Mouse (Mus musculus) liver, adult (tissue): ENCODE data around the gene Abcc9.

Experiments used
- GATA4 ChIP-seq: IDR thresholded peaks from 2 replicates; pipeline ENCODE4 v1.6.1; 2014; ENCODE audit warnings: mild to moderate bottlenecking, low read length; ENCODE audit not compliant: insufficient replicate concordance

Abcc9 gene

DNA sequence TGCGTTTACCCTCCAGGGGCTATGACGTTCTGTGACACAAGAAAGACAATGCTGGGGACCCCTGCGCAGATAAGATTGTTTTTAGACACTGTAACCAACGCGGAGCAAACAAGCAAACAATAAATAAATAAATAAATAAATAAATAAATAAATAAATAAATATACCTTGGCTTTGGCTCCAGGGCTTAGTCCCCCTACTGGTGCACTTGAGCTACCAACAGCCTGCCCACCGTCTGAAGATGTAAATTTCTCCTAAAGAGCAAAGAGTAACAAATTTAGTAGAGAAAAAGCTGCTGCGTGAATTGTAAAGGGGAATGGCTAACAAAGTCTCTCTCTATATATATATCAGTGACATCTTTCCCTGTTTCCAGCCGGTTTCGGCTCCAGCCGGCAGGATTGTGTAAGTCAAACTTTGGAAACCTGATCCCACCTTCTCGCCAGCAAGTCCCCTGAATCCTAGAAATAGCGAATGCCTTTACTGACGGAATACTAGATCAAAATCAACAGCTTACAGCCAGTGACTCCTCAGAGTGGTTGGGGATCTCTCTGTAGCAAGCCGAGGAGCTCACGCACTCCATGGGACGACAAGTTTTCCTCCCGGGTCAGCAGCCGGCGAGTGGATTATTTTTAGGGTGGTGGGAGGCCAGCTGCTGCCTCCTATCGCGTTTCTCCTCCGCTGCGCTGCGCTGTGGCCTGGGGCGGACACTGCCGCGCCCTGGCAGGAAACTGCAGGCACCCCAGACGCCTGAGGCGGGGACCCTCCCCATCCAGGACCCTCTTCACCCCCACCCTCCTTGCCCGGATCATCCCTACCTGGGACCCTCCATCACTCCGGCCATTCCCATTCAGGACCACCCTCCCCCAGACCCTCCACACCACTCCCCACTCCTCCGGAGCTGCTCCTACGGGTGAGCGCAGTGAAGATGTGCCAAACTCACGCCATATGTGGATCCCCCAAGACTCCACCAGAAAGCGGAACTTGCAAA is at the start of gene Abcc9:
TSS of gene Abcc9 (minus strand) at position 664 of the 986 bp plus-strand sequence.
- TF ChIP-seq GATA4: no peak

DNA sequence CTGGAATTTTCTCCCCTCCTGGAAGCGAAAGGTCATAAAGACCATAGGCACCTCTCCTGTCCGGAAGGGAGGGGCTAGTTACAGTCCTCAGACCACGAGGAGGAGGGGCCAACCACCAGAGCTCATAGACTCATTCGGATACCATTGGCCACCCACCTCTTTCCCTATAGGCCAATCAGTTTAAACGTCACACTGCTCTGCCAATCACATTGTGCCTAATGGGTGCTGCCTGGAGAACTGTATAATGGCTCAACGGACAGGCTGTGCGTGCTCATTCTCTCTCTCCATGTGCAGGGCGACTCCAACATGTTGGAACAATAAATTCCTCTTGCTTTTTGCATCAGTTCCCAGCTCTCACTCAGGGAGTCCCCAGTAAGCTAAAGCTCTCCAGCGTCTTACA is 49.2 kb upstream of the Abcc9 start:
- TF ChIP-seq GATA4: no peak

DNA sequence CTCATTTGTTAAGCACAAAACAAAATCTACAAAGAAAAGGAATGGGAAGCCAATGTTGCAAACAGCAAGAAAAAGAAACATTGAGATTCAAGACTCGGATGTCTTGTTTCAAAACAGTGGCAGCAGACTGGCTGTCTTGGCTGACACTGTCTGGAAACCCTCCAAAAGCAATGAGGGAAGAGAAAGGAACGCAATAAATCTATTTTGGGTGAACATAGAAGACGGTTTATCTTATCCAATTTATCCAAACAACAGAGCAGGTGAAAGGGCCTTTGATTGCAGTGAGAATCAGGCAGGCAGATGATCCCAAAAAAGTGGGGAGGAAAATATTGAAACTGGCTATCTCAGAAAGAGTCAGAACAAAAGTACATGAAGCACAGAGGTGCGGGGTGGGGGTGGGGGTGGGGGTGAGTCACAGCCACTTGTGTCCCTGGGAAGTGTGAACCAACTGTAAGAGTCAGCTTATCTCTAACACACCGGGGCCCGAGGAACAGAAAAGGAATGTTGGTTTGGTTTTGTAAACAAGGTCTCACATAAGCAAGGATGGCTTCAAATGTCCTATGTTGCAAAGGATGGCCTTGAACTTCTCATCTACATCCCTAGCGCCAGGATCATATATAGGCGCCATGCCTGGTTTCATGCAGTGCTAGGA is 46.1 kb upstream of the Abcc9 start:
- 0 out of 2 replicates have a peak, but pooled peaks have one; percentile 13 for TF ChIP-seq GATA4

DNA sequence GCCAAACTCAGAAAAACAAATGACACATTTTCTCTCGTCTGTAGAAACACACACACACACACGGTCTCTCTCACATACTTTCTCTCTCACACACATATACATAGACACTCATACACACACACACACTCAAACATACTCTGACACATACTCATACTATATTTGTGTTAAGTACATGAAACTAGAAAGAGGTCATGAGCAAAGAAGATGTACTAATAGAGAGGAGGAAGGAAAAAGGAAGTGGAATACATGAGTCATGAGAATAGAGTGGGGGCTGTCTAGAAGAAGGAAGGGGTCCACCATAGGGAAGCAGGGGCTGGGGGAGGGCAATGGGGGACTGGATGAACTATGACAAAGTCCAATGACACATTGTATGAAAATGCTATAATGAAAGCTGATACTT is 45.0 kb upstream of the Abcc9 start:
- TF ChIP-seq GATA4: no peak

DNA sequence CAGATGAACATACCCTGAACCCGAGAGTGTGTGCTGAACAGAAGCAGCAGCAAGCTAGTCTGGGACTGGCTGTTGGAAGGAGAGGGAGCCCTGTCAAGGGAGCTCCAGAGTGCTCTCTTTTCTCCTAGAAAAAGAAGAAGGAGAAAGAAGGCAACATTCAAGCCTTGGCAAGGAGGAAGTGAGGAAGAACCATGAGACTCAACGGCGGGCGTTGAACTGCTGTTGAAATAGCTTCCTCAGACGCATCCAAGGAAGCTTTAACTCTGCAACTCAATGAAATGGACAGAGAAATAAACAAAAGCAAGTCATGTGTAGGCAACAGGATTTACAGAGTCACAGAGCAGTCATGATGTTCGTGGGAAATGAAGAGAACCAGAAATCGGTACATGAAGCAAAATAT is 44.6 kb upstream of the Abcc9 start:
- TF ChIP-seq GATA4: no peak

DNA sequence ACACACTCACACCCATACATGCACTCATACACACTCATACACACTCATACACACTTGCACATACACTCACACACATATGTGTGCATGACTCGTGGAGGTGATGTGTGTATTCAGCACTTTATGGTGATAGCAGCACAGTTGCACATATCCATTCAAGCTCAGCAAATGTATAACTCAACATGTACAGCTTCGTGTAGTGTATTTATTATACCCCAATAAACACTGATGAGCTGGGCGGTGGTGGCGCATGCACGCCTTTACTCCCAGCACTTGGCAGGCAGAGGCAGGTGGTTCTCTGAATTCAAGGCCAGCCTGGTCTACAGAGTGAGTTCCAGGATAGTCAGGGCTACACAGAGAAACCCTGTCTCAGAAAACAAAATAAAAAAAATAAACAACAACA is 43.4 kb upstream of the Abcc9 start:
- no peak for TF ChIP-seq GATA4

DNA sequence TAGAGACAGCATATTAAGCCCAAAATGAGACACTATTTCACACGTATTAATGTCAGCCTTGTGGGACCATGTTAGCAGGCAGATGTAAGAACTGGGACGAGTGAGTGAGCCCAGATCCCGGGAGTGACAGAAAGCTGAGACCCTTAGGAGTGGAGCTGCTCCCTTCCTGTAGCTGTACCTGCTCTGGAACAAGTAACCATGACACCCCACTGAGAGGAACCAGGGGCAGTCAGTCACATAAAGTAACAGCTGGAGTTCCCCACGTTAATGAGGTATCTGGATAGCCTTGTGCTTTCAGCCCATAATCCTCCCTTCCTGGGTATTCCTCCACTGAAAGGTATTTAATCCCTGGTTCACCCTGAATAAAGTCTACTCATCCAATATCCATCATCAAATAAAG is 41.1 kb upstream of the Abcc9 start:
- TF ChIP-seq GATA4: no peak

DNA sequence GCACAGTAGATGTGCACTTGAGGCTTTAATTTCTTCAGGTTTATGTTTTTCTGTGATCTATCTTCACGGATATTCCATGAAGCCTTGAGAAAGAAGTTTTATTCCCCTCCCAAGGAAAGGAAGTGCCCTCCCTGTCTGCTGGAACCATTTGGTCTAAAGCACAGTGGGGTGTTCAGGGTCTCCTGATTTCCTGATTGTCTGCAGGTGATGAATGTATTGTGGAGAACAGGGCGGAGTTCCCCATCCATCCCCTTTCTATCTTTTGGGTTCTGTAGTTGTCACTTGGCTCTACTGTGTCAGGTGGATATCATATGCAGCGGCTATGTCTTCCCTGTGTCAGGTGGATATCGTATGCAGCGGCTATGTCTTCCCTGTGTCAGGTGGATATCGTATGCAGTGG is 39.6 kb upstream of the Abcc9 start:
- TF ChIP-seq GATA4: no peak

DNA sequence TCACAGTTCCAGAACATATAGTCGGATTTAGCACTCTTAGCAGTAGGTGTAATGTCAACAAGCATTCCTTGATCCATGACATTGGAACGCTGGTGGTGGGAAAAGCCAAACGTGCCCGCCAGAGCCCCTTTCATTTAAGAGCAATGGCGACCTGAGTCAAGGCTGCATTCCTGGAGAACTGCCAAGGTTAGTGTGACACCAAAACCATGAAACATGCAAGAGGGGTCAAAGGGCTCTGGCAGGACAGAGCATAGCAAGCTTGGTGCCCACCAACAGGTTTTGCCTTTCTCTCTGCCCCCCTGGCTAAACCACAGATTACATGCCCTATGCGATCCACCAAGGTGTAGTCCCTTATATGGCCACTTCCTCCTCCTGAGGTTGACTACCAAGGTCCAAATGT is 36.5 kb upstream of the Abcc9 start:
- TF ChIP-seq GATA4: no peak

DNA sequence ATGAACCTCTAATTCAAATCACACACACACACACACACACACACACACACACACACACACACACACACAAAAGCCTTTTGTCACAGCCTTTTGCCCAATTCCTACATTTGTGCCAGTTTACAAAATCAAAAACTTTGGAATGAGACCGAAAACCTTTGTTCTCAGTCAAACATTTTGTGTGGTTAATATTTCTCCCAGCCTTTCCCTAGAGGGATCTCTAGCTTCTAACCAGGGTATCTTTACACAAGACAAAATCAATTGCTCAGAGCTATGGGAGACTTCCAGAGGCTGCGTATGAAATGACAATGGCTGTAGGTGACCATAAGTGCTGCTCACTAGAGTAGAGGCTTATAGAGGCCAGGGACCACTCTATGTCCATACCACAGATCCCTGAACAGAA is 36.1 kb upstream of the Abcc9 start:
- no peak for TF ChIP-seq GATA4

DNA sequence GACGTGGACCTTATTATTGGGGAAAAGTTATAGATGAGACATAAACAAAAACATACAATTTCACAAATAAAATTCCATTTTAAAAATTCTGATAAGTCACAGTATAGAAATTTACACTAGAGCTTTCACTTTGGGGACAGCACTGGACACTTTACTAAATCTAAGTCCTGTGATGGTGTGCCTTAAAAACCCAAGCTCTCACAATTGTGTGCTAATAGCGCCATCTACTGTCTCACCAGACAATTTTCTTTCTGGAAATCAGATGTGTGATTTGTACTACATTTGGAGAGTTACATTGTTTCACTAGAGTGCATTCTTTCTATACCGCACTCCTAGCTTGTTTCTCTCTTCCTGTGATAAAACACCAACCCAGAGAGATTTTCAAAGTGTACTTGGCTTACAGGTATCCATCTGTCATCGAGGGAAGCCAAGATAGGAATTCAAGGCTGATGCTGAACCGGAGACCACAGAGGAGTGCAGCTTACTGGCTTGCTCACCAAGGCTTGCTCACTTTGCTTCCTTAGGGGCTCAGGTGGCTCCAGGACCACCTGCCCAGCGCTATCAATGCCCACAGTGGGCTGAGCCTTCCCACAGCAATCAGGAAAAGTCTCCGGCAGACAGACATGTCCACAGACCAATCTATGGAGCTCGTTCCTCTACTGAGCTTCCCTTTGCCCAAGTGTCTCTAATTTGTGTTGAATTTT is 33.3 kb upstream of the Abcc9 start:
- TF ChIP-seq GATA4: no peak

DNA sequence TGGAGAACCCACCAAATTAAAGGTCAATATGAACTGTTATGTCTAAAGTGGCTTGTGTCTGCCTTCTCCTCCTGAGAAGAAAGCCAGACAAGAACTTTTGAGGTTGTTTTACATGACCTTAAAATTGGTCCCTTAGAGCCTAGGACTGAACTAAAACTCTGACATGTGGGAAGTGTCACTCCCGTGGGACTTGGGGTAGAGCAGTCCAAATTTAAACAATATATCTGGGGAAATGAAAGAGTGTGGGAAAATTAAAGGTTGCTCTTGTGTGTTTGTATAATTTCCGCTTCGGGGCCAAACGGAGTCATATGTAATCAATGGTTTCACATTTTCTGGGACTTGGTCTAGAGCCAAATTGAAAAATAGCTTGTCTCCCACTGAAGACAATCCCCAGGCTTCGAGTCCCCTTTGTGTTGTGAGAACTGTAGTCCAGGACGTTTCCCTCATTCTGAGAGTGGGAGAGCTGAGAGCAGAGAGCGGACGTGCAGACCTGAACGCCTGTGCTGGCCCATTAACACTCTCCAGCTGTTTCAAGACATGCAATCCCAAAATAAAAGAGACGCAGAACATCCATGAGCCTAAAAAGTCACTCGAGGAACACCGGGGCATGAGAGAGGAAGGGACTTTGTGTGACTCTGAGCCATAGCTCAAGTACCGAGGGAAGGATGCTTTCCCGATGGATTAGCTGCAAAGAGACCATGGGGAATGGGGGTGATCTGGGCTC is 30.6 kb upstream of the Abcc9 start:
- no peak for TF ChIP-seq GATA4

DNA sequence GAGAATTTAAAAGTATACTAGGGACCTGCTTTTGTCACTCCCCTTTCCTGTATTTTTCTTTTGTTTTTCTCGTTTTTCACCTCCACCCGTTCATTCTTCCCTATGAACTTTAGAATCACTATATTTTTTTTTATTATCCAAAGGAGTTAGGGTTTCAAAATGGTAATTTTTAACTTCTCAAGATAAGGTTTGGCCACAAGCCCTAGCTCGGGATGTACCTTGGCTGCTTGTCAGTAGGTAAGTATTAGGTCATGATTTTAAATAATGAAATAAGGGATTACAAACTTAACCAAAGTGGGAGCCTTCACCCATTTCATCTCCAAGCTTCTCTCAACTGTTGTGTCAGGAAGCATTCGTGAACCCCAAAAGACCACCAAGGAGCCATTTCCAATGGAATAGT is 23.9 kb upstream of the Abcc9 start:
- peak; percentile 53; the same call in 1 of the 2 replicates for TF ChIP-seq GATA4

DNA sequence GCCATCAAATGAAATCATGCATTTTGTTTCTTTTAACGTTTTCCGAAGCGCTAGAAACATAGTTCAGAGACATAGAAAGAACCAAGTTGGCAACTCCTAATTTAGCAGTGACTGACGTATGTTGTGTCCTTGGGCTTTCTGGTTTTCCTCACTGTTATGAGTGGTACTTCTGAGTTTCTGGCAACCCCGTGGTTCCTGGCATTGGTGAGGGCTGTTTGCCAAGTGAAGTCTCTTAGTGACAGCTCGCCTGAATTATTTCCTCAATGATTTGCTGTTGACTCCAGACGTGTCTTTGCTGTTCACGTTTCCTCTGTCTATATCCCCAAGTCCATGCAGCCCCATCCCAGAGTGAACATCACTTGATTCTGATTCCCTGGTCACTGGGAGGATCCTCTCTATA is 19.6 kb upstream of the Abcc9 start:
- no peak for TF ChIP-seq GATA4

DNA sequence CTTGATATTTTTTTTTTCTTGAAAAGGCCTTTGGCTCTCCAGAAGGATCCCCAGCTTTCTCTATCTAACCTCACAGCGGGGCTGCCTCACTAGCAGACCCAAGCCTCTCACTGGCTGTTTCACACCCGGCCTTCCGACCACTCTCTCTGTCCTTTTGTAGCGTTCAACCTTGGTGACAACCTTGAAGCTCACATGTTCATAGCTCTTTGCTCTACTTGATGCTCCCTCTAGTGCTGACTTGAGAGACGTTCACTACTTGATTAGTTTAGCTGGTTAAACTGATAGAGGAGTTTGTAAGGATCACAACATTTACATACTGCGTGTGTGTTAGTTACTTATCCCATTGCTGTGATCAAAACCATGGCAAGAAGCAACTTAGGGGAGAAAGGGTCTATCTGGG is 18.5 kb upstream of the Abcc9 start:
- no peak for TF ChIP-seq GATA4
